Mouse (Mus musculus) cerebellum, adult 11-12 months (tissue): ENCODE measurements around the gene Vmn1r194.
"Not testable (repeated sequence)": the region's sequence is repeated elsewhere in the genome, so short reads cannot be mapped to it uniquely, and the experiment has no call there.

ENCODE experiments used
- DNase-seq: peaks from one replicate; pipeline ENCODE4 v3.0.0; 2022

The Vmn1r194 gene

DNA sequence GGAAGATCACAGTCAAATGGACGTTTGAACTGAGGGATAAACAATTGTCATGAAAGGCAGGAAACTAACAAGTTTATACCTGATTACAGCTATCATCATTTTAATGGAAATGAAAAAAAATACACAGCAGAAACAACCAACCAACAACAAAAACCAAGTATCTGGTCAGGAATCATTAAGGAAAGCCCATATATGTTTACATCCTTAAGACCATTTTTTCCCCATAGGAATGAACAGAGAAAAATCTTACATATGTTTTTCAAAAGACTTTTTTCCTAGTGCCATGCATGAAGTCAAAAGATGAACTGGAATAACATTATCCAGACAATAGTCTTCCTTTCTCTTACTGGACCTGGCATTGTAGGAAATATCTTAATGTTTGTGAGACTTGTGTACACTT is at the start of gene Vmn1r194:
Gene Vmn1r194, plus strand, starts transcription at position 301 of the 400 bp plus-strand sequence.
- no peak for DNase-seq

DNA sequence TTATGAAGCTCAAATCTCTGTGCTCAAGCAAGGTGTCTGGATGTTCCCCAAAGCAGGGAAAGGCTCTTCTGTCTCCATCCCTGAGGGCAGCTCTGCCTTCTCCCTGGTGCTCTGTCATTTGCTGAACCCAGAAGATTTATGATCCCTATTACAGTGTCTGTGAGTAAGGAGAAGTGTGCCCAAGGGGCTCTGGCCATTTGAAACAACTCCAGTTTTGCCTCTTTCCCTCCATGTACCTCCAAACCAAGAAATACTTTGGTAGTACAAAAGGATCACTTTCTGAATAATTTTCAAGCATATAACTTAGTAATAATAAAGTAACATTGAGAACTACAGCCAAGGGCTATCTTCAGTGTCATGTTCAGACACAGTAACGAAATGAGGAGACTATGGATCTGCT is 21.0 kb upstream of the Vmn1r194 start, which contains the start of gene Vmn1r193:
Gene Vmn1r193, minus strand, starts transcription at position 101 of the 400 bp plus-strand sequence.
- not testable (repeated sequence) for DNase-seq

DNA sequence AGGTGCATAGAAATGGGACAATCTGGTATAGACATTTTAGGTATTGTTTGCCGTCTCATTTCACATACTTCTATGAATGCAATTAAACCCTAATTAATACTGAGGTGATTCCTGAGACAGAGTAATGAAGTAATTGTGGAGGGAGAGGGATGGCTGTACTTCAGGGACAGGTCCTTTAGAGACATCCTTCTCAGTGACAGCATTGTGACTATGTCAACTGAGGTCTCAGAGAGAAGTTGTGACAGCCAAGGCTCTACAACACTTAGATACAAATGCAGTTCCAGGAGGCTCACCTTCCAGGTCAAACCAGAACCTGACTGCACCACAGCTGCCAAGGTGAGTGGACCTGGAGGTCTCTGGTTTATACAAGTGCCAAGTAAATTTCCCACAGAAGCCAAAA is 26.2 kb downstream of the Vmn1r194 start, which contains the start of gene Vmn1r195:
Gene Vmn1r195, plus strand, starts transcription at position 301 of the 400 bp plus-strand sequence.
- DNase-seq, result not testable (repeated sequence)

DNA sequence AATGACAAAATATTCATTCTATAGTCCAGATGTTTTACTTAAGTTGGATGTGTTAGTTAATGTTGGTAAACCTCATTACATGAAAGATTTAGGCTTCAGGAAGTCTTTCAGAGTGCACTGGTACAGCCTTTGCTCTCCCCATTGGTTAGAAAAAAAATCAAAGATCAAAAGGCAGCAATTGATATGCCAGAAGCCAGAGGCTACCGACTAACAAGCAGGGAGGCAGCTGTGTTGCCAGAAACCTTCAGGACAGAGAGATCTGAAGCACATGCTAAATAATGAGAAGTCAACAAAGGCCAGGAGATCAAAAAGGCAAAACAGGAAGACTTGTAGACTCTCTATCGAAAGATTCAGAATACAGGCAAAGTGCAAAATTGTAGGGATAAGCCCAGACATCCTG is 27.7 kb downstream of the Vmn1r194 start:
- no peak for DNase-seq

DNA sequence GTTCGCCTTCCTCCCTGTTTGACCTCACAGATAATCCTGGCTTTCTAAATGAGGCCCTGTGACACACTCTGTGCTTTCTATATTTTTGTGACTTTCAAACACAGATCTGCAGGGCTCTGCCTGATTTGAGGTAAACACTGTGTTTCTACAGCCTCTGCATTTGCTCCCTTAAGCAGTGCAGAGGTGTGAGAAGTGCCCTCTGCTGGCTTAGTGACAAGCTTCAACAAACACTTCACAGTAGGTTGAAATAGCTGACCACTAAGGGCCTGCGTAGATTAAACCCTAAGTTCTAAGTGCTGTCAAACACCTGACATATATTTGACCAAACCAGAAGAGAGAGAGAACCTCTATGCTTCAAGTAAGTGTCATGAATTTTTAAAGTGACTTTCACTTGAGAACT is 40.6 kb downstream of the Vmn1r194 start:
- no peak for DNase-seq

DNA sequence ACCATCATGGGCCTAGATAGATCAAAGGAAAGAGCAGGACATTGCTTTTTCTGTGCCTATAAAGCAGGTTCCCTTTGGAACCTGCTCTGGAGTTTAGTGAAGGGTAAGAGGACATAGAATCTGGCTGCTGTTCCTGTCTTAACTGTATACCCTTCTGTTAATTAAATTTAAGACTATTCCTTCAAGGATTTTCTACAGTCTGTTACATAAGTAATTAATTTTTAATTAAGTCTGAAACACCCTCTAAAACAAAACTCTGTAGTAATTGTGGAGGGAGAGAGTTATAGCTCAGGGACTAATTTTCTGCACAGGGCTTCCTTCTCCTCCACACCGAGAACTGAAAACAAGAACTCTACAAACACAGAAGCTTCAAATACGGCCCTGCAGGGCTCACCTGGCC is 45.6 kb downstream of the Vmn1r194 start, which contains the start of gene Vmn1r196:
Gene Vmn1r196, plus strand, starts transcription at position 301 of the 400 bp plus-strand sequence.
- no peak for DNase-seq
